Mouse (Mus musculus) embryonic facial prominence, embryonic 12.5 days (tissue): Measurements from ENCODE around the gene Gm43302. TPM values are rescaled to one million over a fixed set of nuclear protein-coding genes. Genes with fewer than 3 reads are reported as not detected.
"Not testable (repeated sequence)": the region's sequence is repeated elsewhere in the genome, so short reads cannot be mapped to it uniquely, and the experiment has no call there.

Experiments used
- ATAC-seq: fragments of 200-750 bp; cut with Nextera tagmentation; 2 replicates; pipeline ENCODE4 v1.8.0; 2017; ENCODE audit not compliant: insufficient number of reproducible peaks, insufficient read depth, low FRiP score, low TSS enrichment
- H3K27ac ChIP-seq: fragments of 300-500 bp; sonication (generic); 2 replicates; pipeline ENCODE4 v1.5.1; 2016; ENCODE audit warnings: mild to moderate bottlenecking
- H3K27me3 ChIP-seq: fragments of 300-500 bp; sonication (generic); 2 replicates; pipeline ENCODE4 v1.6.1; 2016; ENCODE audit warnings: mild to moderate bottlenecking, moderate library complexity
- H3K36me3 ChIP-seq: fragments of 300-500 bp; sonication (generic); 2 replicates; pipeline ENCODE4 v1.6.1; 2016; ENCODE audit warnings: mild to moderate bottlenecking
- H3K4me1 ChIP-seq: fragments of 300-500 bp; sonication (generic); 2 replicates; pipeline ENCODE4 v1.6.1; 2016
- H3K4me2 ChIP-seq: fragments of 300-500 bp; sonication (generic); replicated peaks from 2 replicates; pipeline ENCODE4 v1.6.1; 2016; ENCODE audit warnings: mild to moderate bottlenecking, moderate library complexity
- H3K4me3 ChIP-seq: fragments of 300-500 bp; sonication (generic); 2 replicates; pipeline ENCODE4 v1.5.1; 2016; ENCODE audit warnings: mild to moderate bottlenecking
- H3K9ac ChIP-seq: fragments of 300-500 bp; sonication (generic); 2 replicates; pipeline ENCODE4 v1.6.1; 2016; ENCODE audit warnings: mild to moderate bottlenecking, moderate library complexity
- H3K9me3 ChIP-seq: fragments of 300-500 bp; sonication (generic); 2 replicates; pipeline ENCODE4 v1.6.1; 2016; ENCODE audit warnings: mild to moderate bottlenecking, moderate library complexity
- WGBS: fragments of 180-500 bp; shearing (Covaris S2); methylation state at CpG from one replicate; pipeline ENCODE4 v1.1.7; 2016; 5-methylcytosine and 5-hydroxymethylcytosine counted together
- polyA plus RNA-seq: library from polyadenylated mRNA; unstranded; fragments of >200 nt; fragmentation: Nextera tagmentation; extraction: Ambion mirVana; gene quantifications from 2 replicates; pipeline ENCODE4 v1.2.1, GENCODE M21; 2016

Gm43302 gene
- not detected in 2 replicates for polyA plus RNA-seq

DNA sequence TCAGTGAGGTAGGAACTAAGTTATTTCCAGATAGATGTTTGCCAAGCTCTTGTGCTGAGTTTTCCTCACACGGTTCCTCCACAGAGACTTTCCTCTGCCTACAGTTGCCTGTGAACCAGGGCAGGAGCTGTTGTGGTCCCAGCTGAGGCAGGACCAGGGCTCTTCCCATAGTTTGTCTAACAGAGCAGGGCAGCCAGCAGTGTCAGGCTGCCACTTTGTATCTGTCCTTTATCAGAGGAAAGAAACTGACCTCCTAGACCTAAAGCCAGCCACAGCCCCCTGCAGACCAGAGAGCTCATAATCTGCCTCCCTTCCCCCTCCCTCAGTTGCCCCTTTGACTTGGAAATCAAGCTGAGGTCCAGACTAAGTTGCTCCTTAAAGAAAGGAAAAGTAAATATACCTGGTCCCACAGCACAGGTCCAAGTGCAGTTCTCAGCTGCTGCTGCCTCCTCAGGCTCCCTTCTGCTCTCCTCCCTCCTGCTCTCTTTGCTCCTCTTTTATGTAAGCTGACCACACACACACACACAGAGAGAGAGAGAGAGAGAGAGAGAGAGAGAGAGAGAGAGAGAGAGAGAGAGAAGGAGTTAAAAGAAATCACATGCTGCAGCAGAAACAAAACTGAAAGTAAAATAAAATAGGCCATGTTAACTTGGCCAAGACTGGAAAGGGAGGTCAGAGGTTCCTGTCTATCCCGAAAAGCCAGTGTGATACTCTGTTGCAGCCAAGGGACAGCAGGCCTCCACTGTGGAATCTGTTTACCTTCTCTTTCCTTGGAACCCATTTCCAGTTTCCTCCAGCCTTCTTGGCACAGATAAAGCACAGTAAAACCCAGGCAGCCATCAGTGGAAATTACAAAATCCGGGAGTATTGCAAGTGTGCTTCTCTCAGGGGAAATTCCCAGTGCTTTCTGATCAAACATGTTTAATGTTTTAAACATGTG is at the start of gene Gm43302, which contains the start of gene Gbp6:
Gene Gm43302, minus strand, starts transcription at position 470 of the 940 bp plus-strand sequence.
Gene Gbp6, minus strand, starts transcription at position 473 of the 940 bp plus-strand sequence.
- not testable (repeated sequence) for H3K9ac ChIP-seq, H3K36me3 ChIP-seq, H3K4me2 ChIP-seq, ATAC-seq, H3K4me1 ChIP-seq, H3K9me3 ChIP-seq, H3K4me3 ChIP-seq, H3K27me3 ChIP-seq, H3K27ac ChIP-seq
- WGBS = 40% methylated on average over 3 of the region's 3 CpGs

DNA sequence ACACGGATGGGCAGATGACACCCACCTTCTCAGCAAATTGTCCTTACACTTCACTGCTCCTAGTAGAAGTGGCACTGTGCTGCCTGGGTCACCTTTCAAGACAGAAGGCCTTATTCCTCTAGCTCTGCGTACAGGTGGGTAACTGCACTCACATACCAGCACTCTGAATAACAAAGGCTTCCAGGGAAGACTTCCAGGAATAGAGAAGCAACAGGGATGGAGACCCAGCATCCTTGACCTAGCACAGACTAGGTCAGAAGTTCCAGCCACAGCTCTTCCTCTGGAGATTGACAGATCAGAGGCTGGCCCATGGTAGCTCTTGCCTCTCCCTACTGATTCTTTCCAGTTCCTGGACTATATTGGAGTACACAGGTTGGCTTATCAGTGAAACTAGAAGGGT is 47.8 kb upstream of the Gm43302 start:
- Histone ChIP-seq H3K9ac (no peak overlapping the region), H3K27me3 (no peaks in the 10 kb centered on the region), H3K9me3 (no peaks in the 10 kb centered on the region), H3K36me3 (no peaks in the 10 kb centered on the region), H3K4me1 (no peaks in the 10 kb centered on the region), H3K4me3 (no peak overlapping the region), H3K27ac (no peak overlapping the region), H3K4me2 (no peak overlapping the region)
- ATAC-seq = no peak
- WGBS = 70% methylated on average over 2 of the region's 2 CpGs

DNA sequence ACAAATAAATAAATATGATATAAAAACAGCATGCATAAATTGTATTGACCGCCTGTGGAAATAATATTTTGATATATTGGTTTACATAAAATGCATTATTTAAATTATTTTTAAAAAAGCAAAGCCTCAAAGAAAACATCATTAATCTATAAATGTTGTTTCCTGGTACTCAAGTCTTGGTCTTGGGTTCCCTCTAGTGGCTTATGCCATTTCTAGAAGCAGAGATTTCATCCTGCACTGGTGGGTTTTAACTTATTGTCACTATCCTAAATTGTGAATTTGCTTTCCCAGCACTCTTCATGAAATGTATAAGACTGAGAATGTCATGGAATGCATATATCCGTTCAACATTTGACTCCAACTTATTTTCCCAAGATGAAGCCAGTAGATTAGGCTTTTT is 29.0 kb upstream of the Gm43302 start:
- 65% methylated on average over 2 of the region's 2 CpGs for WGBS
- ATAC-seq = no peak
- no peak overlapping the region for H3K9ac ChIP-seq

GRCm38 (mm10) chr5:105310941-105311340 is 17.4 kb upstream of the Gm43302 start:
- Histone ChIP-seq H3K9me3 (no peaks in the 10 kb centered on the region), H3K4me3 (no peak overlapping the region), H3K4me1 (no peaks in the 10 kb centered on the region), H3K36me3 (no peaks in the 10 kb centered on the region), H3K27ac (no peak overlapping the region), H3K9ac (no peak overlapping the region), H3K27me3 (no peaks in the 10 kb centered on the region), H3K4me2 (no peak overlapping the region)
- 69% methylated on average over 2 of the region's 2 CpGs for WGBS
- no peak for ATAC-seq

More for the DNA sequence above, 29.0 kb upstream of the Gm43302 start:
- Histone ChIP-seq H3K9me3 (no peaks in the 10 kb centered on the region), H3K4me1 (no peaks in the 10 kb centered on the region), H3K27ac (no peak overlapping the region), H3K27me3 (no peaks in the 10 kb centered on the region), H3K4me3 (no peak overlapping the region), H3K4me2 (no peak overlapping the region), H3K36me3 (no peaks in the 10 kb centered on the region)

DNA sequence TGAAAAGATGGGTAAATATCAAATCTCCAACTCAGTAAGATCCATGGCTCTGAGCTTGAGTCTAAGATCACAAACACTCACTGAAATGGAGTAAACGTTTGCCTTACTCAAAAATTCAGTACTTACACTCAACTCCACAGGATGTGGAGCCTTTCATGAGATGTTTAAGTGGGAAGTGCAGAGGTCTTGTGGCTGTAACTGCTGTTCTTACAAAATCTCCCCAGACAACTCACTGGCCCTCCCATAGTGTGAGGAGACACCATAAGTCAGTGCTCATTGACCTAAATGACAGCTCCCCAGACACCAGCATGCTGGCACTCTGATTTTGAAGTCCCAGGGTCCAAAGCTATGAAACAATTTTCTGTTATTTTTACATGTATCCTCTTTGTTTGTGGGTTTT is 15.7 kb upstream of the Gm43302 start:
- not testable (repeated sequence) for H3K27ac ChIP-seq, H3K9ac ChIP-seq, H3K9me3 ChIP-seq, H3K4me3 ChIP-seq, H3K27me3 ChIP-seq, H3K4me2 ChIP-seq, H3K36me3 ChIP-seq, ATAC-seq, H3K4me1 ChIP-seq
- 68% methylated on average over 1 of the region's 1 CpGs for WGBS

- not testable (repeated sequence) for H3K36me3 ChIP-seq, H3K4me1 ChIP-seq, ATAC-seq, H3K9ac ChIP-seq, H3K4me3 ChIP-seq, H3K27ac ChIP-seq, H3K27me3 ChIP-seq, H3K4me2 ChIP-seq, H3K9me3 ChIP-seq
Observed at GRCm38 (mm10) chr5:105306946-105307345, 13.5 kb upstream of the Gm43302 start.

- Histone ChIP-seq H3K9me3 (no peaks in the 10 kb centered on the region), H3K36me3 (no peaks in the 10 kb centered on the region), H3K4me3 (no peak overlapping the region), H3K4me2 (no peak overlapping the region), H3K4me1 (no peaks in the 10 kb centered on the region), H3K27me3 (no peaks in the 10 kb centered on the region), H3K27ac (no peak overlapping the region), H3K9ac (no peak overlapping the region)
- no peak for ATAC-seq
- 83% methylated on average over 1 of the region's 1 CpGs for whole genome bisulfite sequencing
Observed at GRCm38 (mm10) chr5:105306159-105306581, 12.7 kb upstream of the Gm43302 start.

DNA sequence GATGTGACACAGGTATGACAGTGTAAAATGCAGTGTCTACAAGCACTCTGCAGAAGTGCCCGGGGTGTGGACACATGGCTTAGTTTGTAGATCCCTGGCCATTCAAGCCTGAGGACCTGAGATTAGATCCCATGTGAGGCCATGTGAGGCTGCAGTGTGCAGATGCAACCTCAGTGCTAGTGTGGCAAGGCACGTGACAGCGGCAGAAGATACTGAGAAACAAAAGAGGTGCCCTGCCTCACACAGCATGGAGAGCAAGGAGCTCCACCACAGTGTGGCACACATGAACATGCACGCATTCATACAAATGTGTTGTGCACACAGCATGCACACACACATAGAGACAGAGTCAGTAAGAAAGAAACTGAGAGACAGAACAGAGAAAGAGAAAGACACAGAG is 12.2 kb upstream of the Gm43302 start:
- 90% methylated on average over 4 of the region's 4 CpGs for WGBS
- not testable (repeated sequence) for ATAC-seq, H3K4me2 ChIP-seq

DNA sequence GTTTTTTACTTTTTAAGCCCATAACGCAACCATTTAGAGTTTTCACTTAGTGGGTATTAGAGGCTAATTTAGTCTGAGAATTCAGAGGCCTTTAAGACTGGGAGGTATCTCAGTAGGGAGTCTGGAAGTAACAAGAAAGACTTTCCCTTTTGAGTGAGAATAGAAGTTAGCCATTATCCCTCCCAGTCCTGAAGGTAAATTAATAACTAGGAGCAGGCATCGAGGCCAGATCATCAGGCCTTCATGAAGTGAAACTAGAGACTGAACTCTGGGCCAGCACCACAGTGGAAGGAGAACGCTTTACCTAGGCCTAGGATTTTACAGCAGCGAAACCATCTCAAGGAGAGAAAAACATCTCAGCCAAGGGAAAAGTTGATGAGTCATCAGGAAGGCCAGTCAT is 8.5 kb upstream of the Gm43302 start:
- H3K9ac ChIP-seq = no peak overlapping the region
- no peak overlapping the region for H3K4me3 ChIP-seq
- no peaks in the 10 kb centered on the region for H3K36me3 ChIP-seq
- WGBS = 79% methylated on average over 4 of the region's 4 CpGs
- no peak overlapping the region for H3K27ac ChIP-seq
- no peak overlapping the region for H3K4me2 ChIP-seq
- H3K4me1 ChIP-seq = no peaks in the 10 kb centered on the region
- no peaks in the 10 kb centered on the region for H3K27me3 ChIP-seq
- no peaks in the 10 kb centered on the region for H3K9me3 ChIP-seq
- no peak for ATAC-seq

More for the DNA sequence above, 12.2 kb upstream of the Gm43302 start:
- not testable (repeated sequence) for H3K9ac ChIP-seq, H3K9me3 ChIP-seq, H3K36me3 ChIP-seq, H3K4me1 ChIP-seq, H3K4me3 ChIP-seq, H3K27me3 ChIP-seq, H3K27ac ChIP-seq

- WGBS = 43% methylated on average over 2 of the region's 2 CpGs
- ATAC-seq = no peak
- H3K36me3 ChIP-seq = no peaks in the 10 kb centered on the region
Observed at GRCm38 (mm10) chr5:105301531-105301930, 8.0 kb upstream of the Gm43302 start.

GRCm38 (mm10) chr5:105295746-105296145 is 2.3 kb upstream of the Gm43302 start:
- H3K9me3 ChIP-seq = no peaks in the 10 kb centered on the region
- H3K4me3 ChIP-seq = no peak overlapping the region
- H3K4me1 ChIP-seq = no peaks in the 10 kb centered on the region
- H3K9ac ChIP-seq = no peak overlapping the region
- H3K4me2 ChIP-seq = no peak overlapping the region
- H3K27ac ChIP-seq = no peak overlapping the region
- no peaks in the 10 kb centered on the region for H3K27me3 ChIP-seq
- ATAC-seq = no peak
- H3K36me3 ChIP-seq = no peaks in the 10 kb centered on the region
- 87% methylated on average over 3 of the region's 3 CpGs for WGBS

More at GRCm38 (mm10) chr5:105301531-105301930, 8.0 kb upstream of the Gm43302 start:
- no peak overlapping the region for H3K4me2 ChIP-seq
- no peak overlapping the region for H3K27ac ChIP-seq
- no peak overlapping the region for H3K9ac ChIP-seq
- H3K27me3 ChIP-seq = no peaks in the 10 kb centered on the region
- H3K9me3 ChIP-seq = no peaks in the 10 kb centered on the region
- no peaks in the 10 kb centered on the region for H3K4me1 ChIP-seq
- H3K4me3 ChIP-seq = no peak overlapping the region

- Histone ChIP-seq H3K27me3 (no peaks in the 10 kb centered on the region), H3K4me1 (no peaks in the 10 kb centered on the region), H3K36me3 (no peaks in the 10 kb centered on the region), H3K27ac (no peak overlapping the region), H3K9ac (no peak overlapping the region), H3K4me2 (no peak overlapping the region), H3K4me3 (no peak overlapping the region), H3K9me3 (no peaks in the 10 kb centered on the region)
- 83% methylated on average over 1 of the region's 1 CpGs for WGBS
- ATAC-seq = no peak
Observed at GRCm38 (mm10) chr5:105292492-105292891, 1.0 kb downstream of the Gm43302 start.
